Mouse (Mus musculus) CD8-positive naive resting alpha-beta T cell, adult 57 days (primary cell): Measurements from ENCODE around the gene Lepr. TPM values are rescaled to one million over a fixed set of nuclear protein-coding genes. Genes with fewer than 3 reads are reported as not detected.

ENCODE experiments used
- total RNA-seq: library from RNA; stranded (reverse); gene quantifications from one replicate; pipeline ENCODE4 v1.2.4, GENCODE M21; 2023

Gene Lepr
- total RNA-seq: not detected

DNA sequence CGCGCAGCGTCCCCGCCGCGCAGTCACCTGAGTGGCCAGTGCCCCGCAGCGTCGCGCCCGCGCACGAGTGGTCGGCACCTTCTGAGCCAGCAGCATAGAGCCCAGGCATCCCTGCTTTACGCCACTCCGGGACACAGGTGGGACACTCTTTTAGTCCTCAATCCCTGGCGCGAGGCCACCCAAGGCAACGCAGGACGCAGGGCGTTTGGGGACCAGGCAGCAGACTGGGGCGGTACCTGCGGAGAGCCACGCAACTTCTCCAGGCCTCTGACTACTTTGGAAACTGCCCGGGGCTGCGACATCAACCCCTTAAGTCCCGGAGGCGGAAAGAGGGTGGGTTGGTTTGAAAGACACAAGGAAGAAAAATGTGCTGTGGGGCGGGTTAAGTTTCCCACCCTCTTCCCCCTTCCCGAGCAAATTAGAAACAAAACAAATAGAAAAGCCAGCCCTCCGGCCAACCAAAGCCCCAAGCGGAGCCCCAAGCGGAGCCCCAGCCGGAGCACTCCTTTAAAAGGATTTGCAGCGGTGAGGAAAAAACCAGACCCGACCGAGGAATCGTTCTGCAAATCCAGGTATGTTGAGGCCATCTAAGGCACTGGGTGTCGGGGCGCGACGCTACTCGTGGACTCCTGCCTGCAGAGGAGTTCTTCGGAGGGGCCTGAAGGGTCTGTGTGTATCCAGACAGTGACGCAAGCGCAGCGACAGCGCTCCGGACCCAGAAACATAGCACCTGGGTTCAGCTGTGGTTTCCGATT, at the start of gene Lepr:
Gene Lepr (plus strand): TSS at position 38 of the 755 bp plus-strand sequence.

GRCm38 (mm10) chr4:101843923-101844322, 126.7 kb downstream of the Lepr start, which contains the start of gene B020004J07Rik:
B020004J07Rik (minus strand) TSS chr4:101844023.

Other genes starting within 250 kb of the Lepr start
- 2.2 TPM for gene Dnajc6, start 220.8 kb upstream of the Lepr start, total RNA-seq
- gene Leprot, start 69.7 kb upstream of the Lepr start, total RNA-seq: 21.8 TPM
- not detected for gene B020004J07Rik, start 126.6 kb downstream of the Lepr start, total RNA-seq
- not detected for gene C130073F10Rik, start 176.4 kb downstream of the Lepr start, total RNA-seq
- gene Gm12800, start 191.7 kb downstream of the Lepr start, total RNA-seq: not detected
- not detected for gene Gm12794, start 223.0 kb downstream of the Lepr start, total RNA-seq